Mouse (Mus musculus) heart, postnatal 25 days (tissue): ENCODE measurements around the gene Apba3. TPM values are rescaled to one million over a fixed set of nuclear protein-coding genes. Genes with fewer than 3 reads are reported as not detected.
A peak's percentile ranks its signal among the peaks of the same experiment; 100 is the strongest.
"Not testable (repeated sequence)": the region's sequence is repeated elsewhere in the genome, so short reads cannot be mapped to it uniquely, and the experiment has no call there.

Experiments used
- DNase-seq: peaks from one replicate; pipeline ENCODE4 v3.0.0; 2022; ENCODE audit warnings: low spot score
- intact Hi-C: fragments of 180-260 bp; cut with DNase I; formaldehyde crosslinking; loops from one replicate; pipeline ENCODE4 v1.15.1; 2025
- total RNA-seq, 2 experiments: library from RNA; stranded (reverse); gene quantifications; 2 replicates each; pipeline ENCODE4 v1.2.3; 2021

The Apba3 gene
- total RNA-seq: 100 to 1,000 TPM in 1 of 2 experiments, 10 to 100 TPM in 1; 98.4 to 123 TPM

GRCm38 (mm10) chr10:81266211-81267105 is at the start of gene Apba3, which contains the start of gene Mrpl54:
Gene Apba3, plus strand, starts transcription at chr10:81266960.
Gene Mrpl54, minus strand, starts transcription at chr10:81266934.
- intact Hi-C loops: no loop called here
- peak; percentile 94 for DNase-seq

- intact Hi-C loops: loop anchor here (1.0 kb wide), 1 partner anchor 19 kb away; no protein-coding TSS in a partner anchor
- DNase-seq: not testable (repeated sequence)
Observed at GRCm38 (mm10) chr10:81217267-81217666, 49.5 kb upstream of the Apba3 start.

DNA sequence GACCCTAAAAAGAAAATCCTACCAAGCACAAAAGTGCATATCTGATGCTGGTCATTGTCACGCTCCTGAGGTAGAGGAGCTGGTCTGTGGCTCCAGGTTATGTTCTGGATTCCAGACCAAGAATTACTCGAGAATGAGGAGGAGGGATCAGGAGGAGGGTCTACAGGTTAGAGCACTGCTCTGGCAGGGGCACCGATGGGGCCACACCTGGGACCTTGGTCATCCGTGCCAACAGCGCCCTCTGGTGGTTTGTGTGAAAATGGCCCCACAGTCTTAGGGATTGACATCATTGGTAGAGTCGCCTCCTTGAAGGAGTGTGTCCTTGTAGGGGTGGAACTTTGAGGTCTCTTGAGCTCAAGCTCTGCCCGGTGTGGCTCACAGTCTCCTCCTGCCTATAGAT is 48.8 kb upstream of the Apba3 start:
- DNase-seq: no peak
- intact Hi-C loops: loop anchor here (1.0 kb wide), 1 partner anchor 20 kb away; no protein-coding TSS in a partner anchor

- intact Hi-C loops: no loop called here
- DNase-seq: no peak
Observed at GRCm38 (mm10) chr10:81221402-81222015, 45.3 kb upstream of the Apba3 start.

DNA sequence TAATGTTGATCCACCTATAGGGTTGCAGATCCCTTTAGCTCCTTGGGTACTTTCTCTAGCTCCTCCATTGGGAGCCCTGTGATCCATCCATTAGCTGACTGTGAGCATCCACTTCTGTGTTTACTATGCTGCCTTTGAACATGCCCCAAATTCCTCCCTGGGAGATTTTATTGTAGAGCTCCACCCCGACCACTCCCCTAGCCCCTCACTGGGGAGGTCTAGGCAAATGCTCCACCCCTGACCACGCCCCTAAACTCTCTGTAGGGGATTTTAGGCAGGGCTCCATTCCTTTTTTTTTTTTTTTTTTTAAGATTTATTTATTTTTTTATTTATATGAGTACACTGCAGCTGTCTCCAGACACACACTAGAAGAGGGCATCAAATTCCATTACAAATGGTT is 43.0 kb upstream of the Apba3 start:
- intact Hi-C loops, DNase-seq: not testable (repeated sequence)

- no peak for DNase-seq
- intact Hi-C loops: no loop called here
Observed at GRCm38 (mm10) chr10:81229735-81230437, 36.9 kb upstream of the Apba3 start.

DNA sequence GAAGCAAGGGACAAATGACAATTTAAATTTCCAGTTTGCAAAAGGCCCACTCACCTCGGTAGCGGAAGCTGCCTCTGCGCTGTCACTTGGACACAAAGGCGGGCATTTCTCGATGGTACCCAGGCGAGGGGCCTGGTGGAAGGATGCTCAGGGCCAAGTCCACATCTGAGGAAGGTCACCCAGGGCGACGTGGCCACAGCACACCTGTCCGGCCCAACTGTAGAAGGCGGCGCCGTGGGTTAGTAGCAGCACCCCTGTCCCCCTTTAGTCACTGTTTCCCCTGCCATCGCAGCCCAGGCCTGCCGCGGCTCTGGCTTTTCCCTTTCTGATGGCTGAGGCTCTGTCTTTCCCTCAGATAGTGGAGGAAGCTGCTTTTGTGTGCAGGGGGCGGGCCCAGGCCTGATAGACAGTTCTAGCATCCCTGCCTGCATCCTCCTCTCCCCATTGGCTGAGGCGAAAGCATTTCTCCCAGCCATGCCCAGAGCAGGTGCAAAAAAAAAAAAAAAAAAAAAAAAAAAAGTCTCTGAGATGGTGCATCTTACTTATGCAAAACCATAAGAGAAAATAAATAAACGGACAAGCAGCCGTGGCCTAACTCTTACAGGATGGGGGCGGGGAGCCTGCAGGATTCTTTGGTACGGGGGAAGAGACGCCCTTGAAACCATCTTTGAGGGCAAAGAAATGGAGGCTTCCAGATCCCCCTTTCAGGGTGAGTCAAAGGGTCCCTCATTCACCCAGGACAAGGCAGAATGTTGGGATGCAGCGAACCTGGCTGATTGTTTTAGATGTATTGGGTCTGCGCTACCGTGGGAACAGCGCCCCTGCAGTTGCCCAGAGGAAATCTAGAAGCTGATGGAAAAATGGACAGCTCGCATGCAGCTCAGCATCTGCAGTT is 36.1 kb upstream of the Apba3 start, which contains the start of gene Atcay:
Gene Atcay (minus strand): TSS at position 396 of the 895 bp plus-strand sequence.
- no peak for DNase-seq
- intact Hi-C loops: no loop called here

GRCm38 (mm10) chr10:81231436-81231835 is 35.3 kb upstream of the Apba3 start:
- no peak for DNase-seq
- intact Hi-C loops: no loop called here

- intact Hi-C loops: no loop called here
- DNase-seq: peak; percentile 75
Observed at GRCm38 (mm10) chr10:81232580-81233225, 34.1 kb upstream of the Apba3 start, which contains the start of gene Zfr2. Gene Zfr2, plus strand, starts transcription at chr10:81233155.

DNA sequence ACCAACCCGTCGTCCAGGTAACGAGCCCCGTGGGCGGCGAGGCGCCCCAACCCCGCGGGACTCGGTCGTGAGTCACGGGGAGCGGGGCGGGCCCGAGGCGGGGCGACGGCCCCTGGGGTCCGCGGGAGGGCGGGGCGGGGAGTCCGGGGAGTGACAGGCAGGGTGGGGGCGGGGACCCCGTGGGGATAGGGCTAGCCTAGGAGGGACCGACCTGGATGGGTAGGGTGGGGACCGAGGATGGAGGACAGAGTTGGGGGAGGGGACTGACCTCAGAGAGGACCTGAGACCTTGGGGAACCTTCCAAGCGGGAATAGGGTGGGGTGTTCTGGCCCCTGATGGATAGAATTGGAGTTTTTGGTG is 33.6 kb upstream of the Apba3 start:
- DNase-seq: no peak
- intact Hi-C loops: no loop called here

GRCm38 (mm10) chr10:81234206-81234605 is 32.6 kb upstream of the Apba3 start:
- no peak for DNase-seq

DNA sequence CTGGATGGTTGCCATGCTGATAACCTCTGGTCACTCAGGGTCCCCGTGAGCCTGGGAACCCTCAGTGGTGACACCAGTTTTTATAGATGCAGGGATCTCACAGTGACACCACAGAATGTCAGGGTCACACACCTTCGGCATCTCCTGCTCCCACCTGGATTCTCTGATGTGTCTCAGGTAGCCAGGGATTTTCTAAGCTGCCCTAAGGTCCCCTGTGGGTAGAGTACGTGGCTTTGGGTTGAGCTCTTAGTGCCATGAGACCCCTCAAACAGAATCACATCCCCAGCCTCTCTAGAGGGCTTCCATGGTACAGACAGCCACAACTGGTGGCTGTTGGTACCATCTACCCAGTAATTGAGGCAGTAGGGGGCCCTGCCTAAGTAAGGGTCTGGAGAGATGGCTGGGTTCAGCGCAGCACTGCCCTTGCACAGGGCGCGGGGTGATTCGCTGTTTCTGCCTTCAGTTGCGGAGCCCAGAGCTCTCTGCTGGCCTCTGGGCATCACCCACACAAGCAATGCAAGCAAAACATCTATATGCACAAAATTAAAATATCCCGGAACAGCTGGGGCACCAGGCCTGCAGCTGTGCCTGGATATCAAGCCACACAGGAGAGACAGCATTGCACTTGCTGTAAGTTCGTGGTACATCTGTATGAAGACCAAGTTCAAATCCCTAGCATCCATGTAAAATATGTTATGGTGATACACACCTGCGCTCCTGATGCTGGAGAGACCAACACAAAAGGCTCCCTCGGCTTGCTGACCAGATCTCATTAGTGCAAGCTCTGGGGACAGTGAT is 30.1 kb upstream of the Apba3 start:
- intact Hi-C loops: no loop called here
- no peak for DNase-seq

More at GRCm38 (mm10) chr10:81234206-81234605, 32.6 kb upstream of the Apba3 start:
- intact Hi-C loops: no loop called here

- no peak for DNase-seq
- intact Hi-C loops: no loop called here
Observed at GRCm38 (mm10) chr10:81238618-81239017, 28.1 kb upstream of the Apba3 start.

- intact Hi-C loops: no loop called here
- DNase-seq: no peak
Observed at GRCm38 (mm10) chr10:81240876-81241275, 25.9 kb upstream of the Apba3 start.

DNA sequence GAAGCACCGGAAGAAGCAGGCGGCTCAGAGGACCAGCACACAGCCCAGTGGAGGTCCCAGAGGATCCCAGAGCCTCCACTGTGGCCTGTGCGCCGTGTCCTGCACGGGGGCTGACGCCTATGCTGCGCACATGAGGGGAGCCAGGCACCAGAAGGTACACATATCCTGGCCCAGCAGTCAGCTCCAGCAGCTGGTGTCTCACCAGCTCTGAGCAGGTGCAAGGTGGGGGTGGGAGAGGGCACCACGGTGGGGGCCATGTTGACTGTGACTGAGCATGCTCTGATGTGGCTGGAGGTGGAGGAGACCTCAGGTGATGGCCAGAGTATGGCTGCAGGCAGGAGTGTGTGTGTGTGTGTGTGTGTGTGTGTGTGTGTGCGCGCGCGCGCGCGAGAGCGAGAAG is 24.7 kb upstream of the Apba3 start:
- intact Hi-C loops: no loop called here
- DNase-seq: no peak

GRCm38 (mm10) chr10:81244146-81244545 is 22.6 kb upstream of the Apba3 start:
- intact Hi-C loops: no loop called here
- DNase-seq: no peak

- DNase-seq: no peak
Observed at GRCm38 (mm10) chr10:81244595-81244994, 22.2 kb upstream of the Apba3 start.

GRCm38 (mm10) chr10:81245166-81245565 is 21.6 kb upstream of the Apba3 start:
- DNase-seq: no peak
- intact Hi-C loops: no loop called here

More at GRCm38 (mm10) chr10:81244595-81244994, 22.2 kb upstream of the Apba3 start:
- intact Hi-C loops: no loop called here
